Mouse (Mus musculus): ENCODE data around the gene Atp8a2.
"Not testable (repeated sequence)": the region's sequence is repeated elsewhere in the genome, so short reads cannot be mapped to it uniquely, and the experiment has no call there.

The Atp8a2 gene

DNA sequence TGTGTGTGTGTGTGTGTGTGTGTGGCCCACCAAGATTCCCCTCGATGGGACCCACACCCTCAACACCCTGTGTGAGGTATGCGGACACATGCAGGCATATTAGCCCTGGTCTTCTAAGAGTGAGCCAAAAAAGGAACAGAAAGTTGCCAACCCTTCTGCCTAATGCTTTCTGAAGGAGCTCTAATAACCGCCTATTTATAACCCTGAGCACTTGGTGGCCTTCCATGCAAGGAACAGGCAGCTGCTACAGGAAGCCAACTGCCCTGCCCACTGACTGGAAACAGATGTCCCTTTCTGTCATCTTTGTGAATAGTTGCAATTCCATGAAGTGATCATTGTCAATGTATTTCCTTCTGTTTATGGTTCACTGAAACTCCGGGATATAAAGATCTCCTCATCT is 475.0 kb downstream of the Atp8a2 start:
- in situ Hi-C loops (cut with MboI, MseI): no loop called here

DNA sequence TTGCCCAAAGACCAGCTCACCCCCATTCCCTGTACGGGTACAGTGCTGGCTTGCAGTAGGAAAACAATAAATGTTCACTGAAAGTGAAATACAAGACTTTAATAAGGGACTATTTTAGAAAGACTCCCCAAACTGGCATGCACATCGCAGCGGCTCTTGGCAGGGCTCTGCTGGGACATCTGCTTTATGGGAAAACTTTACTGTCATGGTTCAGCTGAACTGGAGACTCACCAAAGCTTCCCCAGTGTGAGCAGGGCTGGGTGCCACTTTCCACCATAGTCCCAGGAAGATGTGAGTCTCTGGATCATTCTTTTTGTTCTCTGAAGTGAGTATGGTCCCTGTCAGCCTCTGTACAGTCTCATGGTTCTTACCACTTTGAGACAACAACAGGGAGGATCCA is 475.6 kb downstream of the Atp8a2 start:
- in situ Hi-C loops (cut with MboI, MseI): no loop called here

DNA sequence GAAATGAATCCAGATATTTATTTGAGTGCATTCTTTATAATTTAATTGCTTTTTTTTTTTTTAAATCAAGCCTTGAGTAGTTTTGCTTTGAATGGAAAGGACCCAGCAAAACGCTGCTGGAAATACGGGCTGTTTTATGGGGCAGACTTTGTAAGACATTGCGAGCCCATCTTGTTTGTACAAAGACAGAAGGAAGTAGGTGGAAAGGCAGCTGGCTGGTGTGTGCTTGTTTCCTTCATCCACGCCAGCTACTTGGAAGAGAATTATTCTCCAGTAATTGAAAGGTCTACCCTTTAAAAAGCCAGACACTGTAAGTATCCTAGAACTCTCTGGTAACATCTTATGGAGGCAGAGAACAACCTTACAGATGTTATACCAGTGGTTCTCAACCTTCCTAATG is 476.6 kb downstream of the Atp8a2 start:
- in situ Hi-C loops (cut with MboI, MseI): no loop called here

DNA sequence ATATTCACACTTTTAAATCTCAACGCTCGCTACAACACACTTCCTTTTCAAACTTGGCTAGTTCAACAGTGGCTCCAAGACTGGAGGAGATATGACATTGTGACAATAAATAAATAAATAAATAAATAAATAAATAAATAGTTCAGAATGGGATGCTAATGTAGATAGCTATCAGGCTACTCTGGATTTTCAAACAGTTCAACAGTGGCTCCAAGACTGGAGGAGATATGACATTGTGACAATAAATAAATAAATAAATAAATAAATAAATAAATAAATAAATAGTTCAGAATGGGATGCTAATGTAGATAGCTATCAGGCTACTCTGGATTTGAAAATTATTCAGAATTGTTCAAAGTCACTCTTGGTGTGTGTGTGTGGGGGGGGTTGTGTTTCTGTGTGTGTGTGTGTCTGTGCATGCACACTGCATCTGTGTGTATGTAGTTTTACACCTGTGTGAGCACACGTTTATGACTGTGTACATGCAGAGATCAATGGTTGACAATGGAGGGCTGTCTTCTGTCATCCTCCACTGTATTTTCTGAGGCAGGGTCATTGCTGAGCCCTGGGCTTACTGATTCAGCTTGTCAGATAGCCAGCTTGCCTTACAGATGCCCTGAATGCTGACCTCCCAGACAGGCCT is 480.4 kb downstream of the Atp8a2 start:
- in situ Hi-C loops (cut with MboI, MseI): not testable (repeated sequence)

DNA sequence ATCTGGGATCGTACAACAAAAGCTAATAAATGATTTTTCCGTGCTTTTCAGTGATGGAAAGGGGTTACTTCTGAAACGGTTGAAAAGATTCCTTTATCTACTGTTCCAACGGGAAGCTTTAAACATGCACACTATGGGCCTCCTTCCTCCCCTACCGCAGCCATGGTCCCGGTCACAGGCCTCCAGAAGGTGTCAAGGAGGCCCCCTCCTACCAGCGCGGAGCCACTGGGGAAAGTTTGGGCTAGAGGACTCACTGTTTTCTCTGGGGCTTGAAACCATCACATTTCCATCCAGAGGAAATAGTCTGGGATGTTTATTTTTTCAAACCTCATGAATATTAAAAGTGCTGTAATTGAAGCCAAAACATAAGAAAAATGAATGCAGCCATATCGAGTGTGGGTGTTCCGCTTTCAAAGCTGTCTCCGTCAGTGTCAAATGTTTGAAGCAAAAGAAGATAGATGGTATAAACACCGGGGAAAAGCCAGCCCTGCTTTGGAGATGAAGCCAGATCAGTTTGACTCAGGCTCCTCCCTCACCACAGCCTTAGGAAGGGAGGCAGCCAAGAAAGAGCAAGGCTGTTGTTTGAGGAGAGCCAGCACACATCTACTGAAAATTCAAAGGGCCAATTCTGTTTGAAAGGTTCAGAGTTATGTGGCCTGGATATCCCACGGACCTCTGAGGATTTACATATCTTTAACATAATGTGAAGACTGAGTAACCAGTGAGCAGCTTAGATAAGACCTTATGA is 481.1 kb downstream of the Atp8a2 start:
- in situ Hi-C loops (cut with MboI, MseI): no loop called here

DNA sequence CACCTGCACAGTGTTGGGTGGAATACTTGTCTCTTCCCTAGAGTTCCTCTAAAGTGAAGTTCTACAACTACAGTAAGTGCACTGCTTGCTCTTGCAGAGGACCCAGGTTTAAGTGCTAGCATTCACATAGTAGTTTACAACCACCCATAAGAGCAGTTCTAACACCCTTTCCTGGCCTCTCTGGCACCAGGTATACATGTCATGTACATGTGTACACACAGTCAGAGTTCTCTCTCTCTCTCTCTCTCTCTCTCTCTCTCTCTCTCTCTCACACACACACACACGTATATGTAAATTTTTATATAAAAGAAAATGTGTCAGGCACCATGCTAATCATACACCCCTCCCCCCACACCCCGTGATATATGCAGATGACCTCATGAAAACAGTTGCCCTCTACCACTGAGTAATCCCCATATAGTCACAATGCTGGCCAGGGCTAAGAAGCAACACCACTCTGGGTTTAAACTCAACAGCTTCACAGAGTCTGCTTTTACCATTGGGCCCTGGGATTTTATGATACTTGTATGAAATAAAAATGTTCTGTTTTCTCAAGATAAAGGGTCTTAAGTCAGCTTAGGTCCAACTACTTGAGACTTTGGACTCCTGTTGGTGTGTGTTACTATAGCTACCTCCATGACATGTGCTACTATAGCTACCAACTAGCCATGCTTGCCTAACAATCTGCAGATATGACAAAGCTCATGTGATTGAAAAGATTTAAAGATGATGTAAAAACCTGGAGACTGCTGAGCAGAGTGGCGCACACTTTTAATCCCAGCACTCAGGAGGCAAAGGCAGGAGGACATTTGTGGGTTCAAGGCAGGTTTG is 487.3 kb downstream of the Atp8a2 start:
- in situ Hi-C loops (cut with MboI, MseI): no loop called here

DNA sequence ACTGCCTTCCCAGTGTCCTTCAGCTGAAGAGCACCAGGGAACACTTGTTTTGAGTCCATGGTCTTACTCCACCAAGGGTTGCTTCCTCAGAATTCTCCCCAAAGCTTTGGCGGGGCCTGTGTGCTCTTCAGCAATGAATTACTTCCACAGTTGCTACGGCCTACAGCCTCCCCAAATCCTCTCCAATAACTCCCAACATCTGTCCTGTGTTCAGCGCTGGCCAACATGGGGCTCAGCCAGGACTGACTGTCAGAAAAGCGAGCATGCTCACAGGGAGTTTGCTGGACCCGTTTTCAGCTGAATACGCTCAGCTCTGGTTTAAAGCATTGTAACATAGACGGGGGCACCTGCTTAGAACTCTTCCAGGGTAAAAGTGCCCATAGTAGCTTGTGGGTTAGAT is 489.0 kb downstream of the Atp8a2 start:
- in situ Hi-C loops (cut with MboI, MseI): no loop called here

DNA sequence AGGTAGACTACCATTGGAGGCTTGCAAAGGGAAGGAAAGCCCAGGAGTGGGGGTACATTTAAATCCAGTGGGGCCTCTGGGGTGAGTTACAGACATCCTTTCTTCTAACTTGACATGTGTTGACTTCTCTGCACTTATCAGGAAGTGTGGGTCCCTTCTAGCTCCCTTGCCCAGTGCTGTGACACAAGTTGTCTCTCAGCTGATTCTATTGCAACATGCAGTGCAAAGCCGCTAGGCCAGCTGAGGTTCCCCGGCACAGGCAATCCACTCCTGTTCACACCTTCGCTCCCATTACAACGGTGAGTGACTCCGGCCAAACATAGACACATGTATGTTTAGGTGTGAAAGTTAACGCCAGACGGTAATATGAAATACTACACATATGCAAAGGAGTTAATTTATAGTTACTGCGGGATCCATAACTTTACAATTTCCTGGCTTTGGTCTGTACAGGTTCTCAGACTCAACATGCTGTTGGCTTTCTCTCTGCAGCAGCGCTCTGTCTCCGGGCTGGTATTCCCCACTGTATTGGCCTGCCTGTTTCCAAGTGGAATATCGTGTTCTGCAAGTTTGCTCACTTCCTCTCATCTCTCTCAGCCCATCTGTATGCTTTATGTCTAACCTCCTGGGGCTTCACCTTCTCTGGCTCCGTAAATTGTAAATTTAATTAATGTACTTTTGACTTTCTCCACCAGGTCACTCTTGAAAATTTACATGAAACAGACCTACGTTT is 491.5 kb downstream of the Atp8a2 start:
- in situ Hi-C loops (cut with MboI, MseI): no loop called here

DNA sequence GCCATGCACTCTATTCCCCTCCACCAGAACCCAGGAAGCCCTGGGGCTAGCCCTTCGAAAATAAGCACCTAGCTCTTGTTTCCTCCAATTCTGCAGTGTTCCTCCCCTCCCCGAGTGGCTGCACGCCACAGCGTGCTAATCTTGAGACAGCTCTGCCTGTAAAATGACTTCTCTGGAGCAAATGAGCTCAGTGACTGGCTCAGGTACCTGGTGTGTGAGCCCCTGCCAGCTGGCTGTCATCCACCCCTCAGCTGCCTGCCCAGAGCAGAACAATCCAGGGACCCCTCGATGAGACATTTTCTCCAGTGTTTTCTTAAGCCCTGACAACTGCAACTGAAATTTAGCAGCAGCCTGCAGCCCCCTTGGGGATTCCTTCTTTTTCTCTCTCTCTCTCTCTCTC is 495.5 kb downstream of the Atp8a2 start:
- in situ Hi-C loops (cut with MboI, MseI): no loop called here

DNA sequence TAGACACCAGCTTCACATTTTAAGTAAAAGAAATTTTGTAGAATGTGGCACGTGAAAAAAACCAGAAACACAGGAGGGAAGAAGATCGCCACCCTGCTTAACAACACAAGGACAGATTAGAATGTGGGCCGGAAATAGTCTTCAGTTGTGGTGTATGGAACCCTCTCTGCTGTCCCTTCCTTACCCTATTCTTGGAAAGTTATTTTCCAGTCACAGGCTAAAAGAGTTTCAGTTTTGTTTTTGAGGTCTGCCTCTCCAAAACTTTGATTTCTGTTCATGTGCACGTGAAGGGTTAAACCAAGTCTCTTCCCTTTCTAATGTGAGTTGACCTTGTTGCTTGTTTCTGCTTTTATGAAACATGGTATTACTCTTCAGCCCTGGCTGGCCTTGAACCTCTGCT is 501.8 kb downstream of the Atp8a2 start:
- in situ Hi-C loops (cut with MboI, MseI): no loop called here

DNA sequence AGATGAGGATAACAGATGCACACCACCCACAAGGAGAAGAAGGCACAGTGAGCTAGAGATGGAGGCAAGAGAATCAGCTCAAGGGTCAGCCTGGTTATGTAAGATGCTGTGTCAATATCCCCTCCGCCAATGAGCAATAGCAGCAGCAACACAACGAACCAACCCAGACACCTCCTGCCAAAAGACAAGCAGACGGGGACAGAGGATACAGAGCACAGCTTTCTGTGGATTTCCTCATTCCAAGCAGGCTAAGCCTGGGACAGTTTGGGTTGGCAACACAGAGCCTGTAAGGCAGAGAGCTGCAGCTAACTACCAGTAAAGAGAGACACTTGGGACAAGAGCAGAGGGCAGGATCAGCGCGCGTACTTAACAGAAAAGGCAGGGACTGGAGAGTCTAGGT is 504.8 kb downstream of the Atp8a2 start:
- in situ Hi-C loops (cut with MboI, MseI): no loop called here

DNA sequence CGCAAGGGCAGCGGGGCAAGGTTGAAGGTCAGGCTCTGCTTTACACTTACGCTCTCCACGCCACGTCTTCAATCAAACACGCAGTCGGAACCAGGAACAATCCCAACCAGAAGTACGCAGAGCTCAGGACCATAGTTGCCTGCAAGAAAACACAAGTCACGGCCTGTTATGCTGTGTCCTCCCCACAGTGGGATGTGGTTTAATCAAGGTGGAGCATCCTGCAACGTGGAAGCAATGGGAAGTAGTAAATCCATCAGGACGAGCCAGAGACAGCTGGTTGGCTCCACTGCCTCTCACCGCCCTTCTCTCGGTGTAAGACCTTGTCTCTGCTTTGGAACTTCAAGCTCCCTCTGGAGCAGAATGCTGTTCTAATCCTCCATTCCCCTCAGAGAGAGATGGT is 505.6 kb downstream of the Atp8a2 start:
- in situ Hi-C loops (cut with MboI, MseI): no loop called here

DNA sequence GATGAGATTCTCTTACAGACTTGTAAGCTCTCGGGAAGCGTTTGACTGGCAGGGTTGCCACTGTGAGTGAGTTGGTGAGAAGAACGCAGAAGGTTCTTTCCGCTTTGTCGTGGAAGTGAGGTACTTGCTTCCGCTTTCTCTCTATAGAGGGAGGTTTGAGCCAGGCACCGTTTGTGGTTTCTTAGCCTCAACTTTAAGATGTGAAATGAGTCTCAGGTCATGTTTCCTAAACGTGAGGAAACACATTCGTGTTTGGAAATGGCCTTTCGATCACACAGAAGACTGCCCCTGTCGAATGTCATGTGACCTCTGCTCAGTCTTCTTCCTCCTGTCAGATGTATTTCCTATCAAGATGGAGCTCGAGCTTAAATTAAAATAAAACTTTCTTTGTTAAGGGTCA is 506.0 kb downstream of the Atp8a2 start:
- in situ Hi-C loops (cut with MboI, MseI): no loop called here

DNA sequence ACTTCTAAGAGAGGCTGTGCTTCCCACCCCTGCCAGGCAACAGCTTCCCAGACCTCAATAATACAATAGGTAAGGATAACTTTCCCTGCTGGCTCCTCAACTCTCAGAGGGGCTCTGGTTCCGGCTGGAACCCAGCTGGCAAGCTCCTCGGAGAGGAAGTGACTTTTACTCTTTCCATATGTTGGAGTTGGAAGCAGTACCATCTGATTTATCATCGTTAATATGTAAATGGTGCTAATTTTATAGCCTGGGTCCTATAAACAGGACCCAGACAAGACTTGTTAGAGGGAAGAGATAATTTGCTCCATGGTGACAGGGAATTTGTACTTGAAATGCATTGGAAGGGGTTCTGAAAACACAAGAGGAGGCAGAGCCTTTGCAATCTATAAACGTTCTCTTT is 507.4 kb downstream of the Atp8a2 start:
- in situ Hi-C loops (cut with MboI, MseI): no loop called here

DNA sequence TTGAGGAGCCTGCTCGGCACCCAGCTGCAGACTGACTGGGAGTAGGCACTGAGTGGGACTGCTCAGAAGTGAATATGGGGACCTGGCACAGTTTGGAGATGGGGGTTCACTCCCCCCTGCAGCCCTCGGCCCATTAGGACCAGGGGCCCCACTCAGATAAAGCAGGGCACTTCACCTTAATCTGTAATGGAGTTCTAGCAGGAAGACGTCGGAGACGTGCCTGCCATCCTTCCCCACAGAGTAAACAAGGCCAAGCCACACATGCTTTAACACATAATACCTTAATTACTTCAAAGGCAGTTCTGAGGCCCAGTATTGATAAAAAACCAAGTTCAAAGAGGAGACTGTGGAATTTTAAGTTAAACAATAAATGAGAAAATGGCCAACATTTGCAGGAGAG is 510.8 kb downstream of the Atp8a2 start:
- in situ Hi-C loops (cut with MboI, MseI): no loop called here

DNA sequence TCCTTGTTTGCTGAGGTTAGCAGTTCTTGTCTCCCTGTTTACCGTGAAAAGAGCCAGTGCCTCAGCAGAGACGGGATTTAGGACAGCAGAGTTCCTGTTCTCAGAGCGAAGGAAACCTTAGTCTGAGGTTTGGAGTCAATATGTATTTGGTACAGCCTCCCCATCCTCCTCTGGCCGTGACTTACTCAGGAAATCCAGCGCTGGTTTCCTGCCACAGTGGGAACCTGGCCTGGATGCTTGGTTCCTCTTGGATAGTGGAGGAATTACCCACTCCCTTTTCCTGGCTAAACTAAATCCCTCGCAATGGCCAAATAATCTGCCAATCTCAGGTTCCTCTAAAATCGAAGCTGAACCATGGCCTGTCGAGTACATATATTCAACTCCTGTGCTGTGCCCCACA is 511.6 kb downstream of the Atp8a2 start:
- in situ Hi-C loops (cut with MboI, MseI): no loop called here

DNA sequence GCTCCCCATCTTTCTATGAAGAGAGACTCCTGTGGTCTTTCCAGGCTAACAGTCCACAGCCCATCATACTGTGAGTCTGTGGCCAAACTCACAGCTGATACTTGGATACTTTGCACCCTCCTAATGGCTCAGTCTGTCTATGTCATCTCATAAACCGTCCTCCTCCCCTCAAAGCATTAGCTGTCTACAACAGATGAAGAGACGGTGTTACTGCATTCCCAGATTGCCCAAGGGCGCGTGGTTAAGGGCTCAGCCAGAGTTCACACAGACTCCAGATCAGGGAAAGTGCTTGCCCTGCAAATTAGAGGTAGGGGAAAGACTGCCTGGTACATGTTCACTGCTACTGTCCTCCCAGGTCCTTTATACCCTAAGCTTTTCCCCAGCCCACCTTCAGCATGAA is 515.1 kb downstream of the Atp8a2 start:
- in situ Hi-C loops (cut with MboI, MseI): no loop called here

DNA sequence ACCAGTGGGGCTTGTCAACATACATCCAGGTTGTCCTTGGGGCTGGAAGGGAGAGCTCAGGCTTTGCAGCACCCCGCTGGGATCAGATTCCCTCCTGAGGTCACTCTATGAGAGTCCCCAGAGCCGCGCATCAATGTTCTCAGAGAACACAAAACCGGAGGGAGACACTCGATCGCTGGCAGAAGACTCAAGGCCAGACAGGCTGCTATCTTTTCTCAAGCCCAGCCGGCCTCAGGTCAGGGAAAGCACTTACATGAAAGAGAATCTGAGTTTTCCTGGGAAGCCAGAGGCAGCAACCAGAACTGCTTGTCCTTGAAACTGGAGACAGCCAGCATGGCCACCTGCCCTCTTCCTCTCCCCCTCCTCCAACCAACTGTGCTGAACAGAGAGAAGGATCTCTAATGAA is 519.4 kb downstream of the Atp8a2 start:
- in situ Hi-C loops (cut with MboI, MseI): no loop called here

DNA sequence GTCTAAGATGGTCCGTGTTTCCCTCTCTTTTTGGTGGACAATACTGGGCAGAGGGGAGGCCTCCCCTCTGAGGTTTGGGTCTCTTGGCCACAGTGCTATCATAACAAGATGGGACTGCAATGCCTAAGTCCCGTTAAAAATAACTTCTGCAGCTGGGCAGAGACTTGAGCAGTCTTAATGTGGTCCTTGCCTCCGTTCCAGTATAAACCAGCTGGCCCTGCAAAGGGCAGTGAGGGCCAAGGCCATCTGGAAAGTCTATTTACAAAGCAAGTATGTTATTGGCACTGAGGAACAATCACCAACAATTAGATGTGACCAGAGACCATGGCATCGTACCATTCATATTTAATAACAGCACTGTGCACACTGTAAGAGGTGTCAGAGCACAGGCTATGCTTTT is 521.6 kb downstream of the Atp8a2 start:
- in situ Hi-C loops (cut with MboI, MseI): no loop called here

DNA sequence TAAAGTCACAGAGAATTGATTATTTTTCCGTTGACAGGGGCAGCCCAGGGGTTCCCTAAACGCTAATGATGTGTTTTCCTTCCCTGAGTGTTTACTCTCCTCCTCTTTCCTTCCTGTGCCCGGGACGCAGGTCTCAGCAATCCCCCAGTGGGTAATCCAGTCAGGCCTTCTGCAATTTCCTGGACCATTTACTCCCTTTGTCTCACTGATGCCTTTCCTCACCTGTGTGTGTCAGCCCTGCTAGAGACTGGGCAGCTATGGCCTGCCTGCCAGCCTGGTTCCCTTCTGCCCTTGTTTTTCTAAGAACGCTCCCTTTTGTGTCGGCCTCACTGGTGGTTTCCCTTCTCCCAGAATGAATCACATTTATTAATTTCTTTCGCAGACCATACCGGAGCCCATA is 522.4 kb downstream of the Atp8a2 start:
- in situ Hi-C loops (cut with MboI, MseI): no loop called here

DNA sequence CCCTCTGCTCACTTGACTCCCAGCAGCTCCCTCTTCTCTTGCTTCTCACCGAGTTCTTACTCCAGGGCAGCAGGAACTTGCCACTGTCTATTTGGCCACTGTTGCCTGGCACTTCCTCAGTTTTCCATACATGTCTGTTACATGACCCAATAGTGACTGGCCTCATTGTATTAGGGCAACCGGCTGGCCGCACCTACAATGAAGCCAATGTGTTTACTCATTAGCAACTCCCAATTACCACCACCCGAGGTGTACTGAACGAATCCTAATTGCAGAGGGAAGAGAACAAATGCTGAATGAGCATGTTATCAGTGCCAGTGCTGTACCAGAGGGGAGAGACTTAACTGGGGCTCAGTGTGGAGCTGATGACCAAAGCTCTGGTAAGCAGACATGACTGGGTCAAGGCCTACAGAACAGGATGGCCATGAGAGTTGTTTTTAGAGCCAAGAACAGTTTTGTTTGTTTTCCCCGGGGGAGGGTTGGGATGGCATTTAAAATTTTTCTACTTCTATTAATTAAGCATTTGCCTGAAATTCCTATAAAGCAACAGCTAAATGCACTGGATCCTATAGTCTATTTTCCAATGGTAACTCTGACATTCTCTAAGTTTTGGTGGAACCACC is 524.0 kb downstream of the Atp8a2 start:
- in situ Hi-C loops (cut with MboI, MseI): no loop called here

DNA sequence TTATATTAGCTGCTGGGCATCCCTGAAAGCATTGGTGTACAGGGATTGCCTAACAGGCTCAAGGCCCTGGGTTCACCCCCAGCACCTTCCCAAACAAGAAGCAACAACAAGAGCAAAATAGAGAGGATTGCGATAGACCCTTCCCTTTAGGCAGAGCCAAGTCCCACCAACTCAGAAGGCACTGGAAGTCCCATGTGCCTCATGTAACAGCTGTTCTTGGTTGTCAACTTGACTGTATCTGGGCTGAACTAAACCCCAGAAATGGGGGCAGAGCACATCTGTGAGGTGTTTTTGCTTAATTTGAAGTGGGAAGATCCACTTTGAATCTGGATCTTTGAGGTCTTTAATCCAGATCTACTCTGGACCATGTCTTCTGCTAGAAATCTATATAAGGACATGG is 539.9 kb downstream of the Atp8a2 start:
- in situ Hi-C loops (cut with MboI, MseI): no loop called here

Measured in T-helper 2 cell (primary cell).